In the genomic region with DNA sequence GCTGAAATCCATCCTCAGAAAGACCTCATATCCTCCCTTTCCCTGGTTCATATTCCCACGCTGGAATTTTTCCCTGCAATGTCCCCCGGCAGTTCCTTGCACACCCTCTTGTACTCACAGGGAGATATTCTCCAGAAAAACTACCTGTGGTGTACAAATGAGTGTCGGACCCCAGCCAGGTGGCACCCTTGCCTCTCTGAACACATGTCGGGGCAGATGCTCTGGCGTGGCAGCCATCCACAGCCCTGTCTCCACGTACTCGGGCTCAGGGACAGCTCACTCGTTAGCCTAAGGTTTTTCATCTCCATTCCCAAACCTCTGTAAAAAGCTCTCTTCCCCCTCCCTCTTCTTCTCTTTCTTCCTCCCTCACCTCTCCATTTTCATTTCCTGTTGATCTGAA, we compare ENCODE assay signal across 17 mouse cellular contexts.
"Had no signal": no experiment of that assay in that cellular context is flagged by ENCODE, and none has a peak within 500 bp of the region (broad histone marks: within the 10 kb centered on the region; RNA-seq: fewer than 3 reads in every experiment).

No protein-coding gene starts in this region.

- H3K9ac ChIP-seq: liver, embryonic 14.5 days; lung, embryonic 15.5 days; midbrain, embryonic 15.5 days; neural tube, embryonic 13.5 days had no signal

- H3K4me3 ChIP-seq: left cerebral cortex, adult 2 months; lung, embryonic 15.5 days; megakaryocyte, embryonic 14.5 days; midbrain, embryonic 15.5 days; neural tube, embryonic 13.5 days had no signal

- DNase-seq: kidney, adult 2 months; kidney, postnatal 25 days; layer of hippocampus, postnatal 36 days; lung, adult 18-20 months; lung, postnatal 10 days; lung, postnatal 36 days; thymus, adult 2 months; thymus, postnatal 36 days had no signal

- H3K9me3 ChIP-seq: lung, embryonic 15.5 days; megakaryocyte, embryonic 14.5 days; midbrain, embryonic 15.5 days; neural tube, embryonic 13.5 days had no signal

- H3K27ac ChIP-seq: kidney, postnatal 0 days; left cerebral cortex, adult 2 months; liver, embryonic 14.5 days; lung, embryonic 15.5 days; midbrain, embryonic 15.5 days; neural tube, embryonic 13.5 days; stomach, postnatal 0 days had no signal

- H3K4me1 ChIP-seq: lung, embryonic 15.5 days; megakaryocyte, embryonic 14.5 days; midbrain, embryonic 15.5 days; neural tube, embryonic 13.5 days had no signal

- H3K27me3 ChIP-seq: lung, embryonic 15.5 days; megakaryocyte, embryonic 14.5 days; midbrain, embryonic 15.5 days; neural tube, embryonic 13.5 days had no signal

- ATAC-seq: midbrain, embryonic 15.5 days had no signal

- H3K36me3 ChIP-seq: lung, embryonic 15.5 days; midbrain, embryonic 15.5 days; neural tube, embryonic 13.5 days had no signal

- H3K4me2 ChIP-seq: lung, embryonic 15.5 days; midbrain, embryonic 11.5 days; midbrain, embryonic 15.5 days; neural tube, embryonic 13.5 days had no signal
